In the genomic region with DNA sequence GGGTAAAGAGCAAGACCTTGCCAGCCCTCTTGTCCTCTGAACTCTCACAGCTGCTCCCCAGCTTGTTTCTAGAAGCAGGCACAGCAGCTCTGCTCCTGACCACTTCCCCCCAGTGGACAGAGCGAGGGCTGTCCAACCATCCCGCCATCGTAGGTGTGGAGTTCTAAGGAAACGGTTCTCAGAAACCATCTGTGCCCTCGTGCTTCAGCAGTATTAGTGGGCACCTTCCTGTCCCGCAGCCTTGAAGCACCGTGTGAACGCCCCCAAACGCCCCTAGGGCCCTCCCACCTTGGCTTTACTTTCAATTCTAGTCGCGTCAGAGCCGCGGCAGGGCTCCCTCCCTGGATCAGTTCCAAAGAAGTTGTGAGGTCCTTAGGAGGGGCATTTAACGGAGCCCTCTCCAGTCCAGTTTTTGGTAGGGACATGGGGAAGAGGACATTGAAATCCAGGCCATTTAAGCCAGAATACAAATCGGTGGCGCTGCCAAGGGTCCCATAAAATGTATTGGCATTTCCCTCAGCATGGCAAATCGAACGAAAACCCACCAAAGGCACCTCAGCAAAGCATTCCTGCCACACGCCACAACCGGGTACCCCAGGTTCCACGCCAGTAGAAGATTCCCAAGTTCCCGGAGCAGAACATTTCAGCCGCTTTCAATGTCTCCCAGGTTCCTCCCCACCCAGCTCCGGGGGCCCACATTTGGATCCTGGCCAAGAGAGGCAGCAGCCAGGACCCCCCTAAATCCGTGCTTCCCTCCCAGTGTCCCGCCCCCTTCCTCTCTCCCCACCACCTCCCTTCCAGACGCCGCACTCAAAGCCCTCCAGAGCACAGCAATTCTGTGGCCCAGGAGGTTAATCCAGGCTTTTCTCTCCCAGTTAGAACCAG, we compare ENCODE assay signal across 8 mouse cellular contexts. TPM values are rescaled to one million over a fixed set of nuclear protein-coding genes. Genes with fewer than 3 reads are reported as not detected.
DNase-seq lines count a peak whose midpoint lies in the region; ATAC-seq and TF ChIP-seq lines count a peak whose summit lies in the region.

No protein-coding gene starts in this region.

- H3K9ac ChIP-seq in hindbrain, embryonic 16.5 days (ENCODE audit: low read depth, low read length), result peak overlapping the region; percentile 70
- peak overlapping the region; percentile 35; the same call in 1 of the 2 replicates for H3K9ac ChIP-seq in liver, embryonic 12.5 days
- H3K9ac ChIP-seq in neural tube, embryonic 12.5 days, result peak overlapping the region; percentile 77

- H3K27ac ChIP-seq in cerebellum, adult 2 months (ENCODE audit: insufficient read depth, low read length), result no peak overlapping the region
- no peak overlapping the region; the same call in 1 of the 2 replicates for H3K27ac ChIP-seq in hindbrain, embryonic 16.5 days (ENCODE audit: low read depth, low read length)
- H3K27ac ChIP-seq in liver, embryonic 12.5 days, result no peak overlapping the region
- no peak overlapping the region for H3K27ac ChIP-seq in neural tube, embryonic 12.5 days

- DNase-seq in cerebellum, adult 2 months, result peak; percentile 15 to 27
- peak; percentile 32 to 33 for DNase-seq in cerebellum, postnatal 14 days
- peak; percentile 40 for DNase-seq in gastrocnemius, postnatal 14 days
- no peak for DNase-seq in MN1 (ENCODE audit: low spot score)

- no peaks in the 10 kb centered on the region for H3K4me1 ChIP-seq in cerebellum, adult 2 months (ENCODE audit: control insufficient read depth, insufficient read depth, low read length)
- H3K4me1 ChIP-seq in hindbrain, embryonic 16.5 days (ENCODE audit: control insufficient read depth, insufficient read depth, low read depth, low read length), result peaks cover 8% of the 10 kb centered on the region; the same call in 1 of the 2 replicates
- H3K4me1 ChIP-seq in liver, embryonic 12.5 days, result 0 out of 2 replicates have a peak, but pooled peaks cover 3% of the 10 kb centered on the region
- H3K4me1 ChIP-seq in neural tube, embryonic 12.5 days, result peaks cover 15% of the 10 kb centered on the region

- peak overlapping the region; percentile 8 for H3K4me3 ChIP-seq in cerebellum, adult 2 months (replicated peaks; ENCODE audit: insufficient read depth, low read depth, low read length)
- H3K4me3 ChIP-seq in hindbrain, embryonic 16.5 days (ENCODE audit: low read length), result peak overlapping the region; percentile 58
- H3K4me3 ChIP-seq in liver, embryonic 12.5 days, result peak overlapping the region; percentile 55
- peak overlapping the region; percentile 72 for H3K4me3 ChIP-seq in neural tube, embryonic 12.5 days

- intact Hi-C loops in gastrocnemius, postnatal 14 days (cut with DNase I; ENCODE audit: low total_unique reads), result no loop called here

- no peaks in the 10 kb centered on the region for H3K9me3 ChIP-seq in hindbrain, embryonic 16.5 days (ENCODE audit: control insufficient read depth, low read length)
- H3K9me3 ChIP-seq in liver, embryonic 12.5 days (replicated peaks), result no peaks in the 10 kb centered on the region
- no peaks in the 10 kb centered on the region for H3K9me3 ChIP-seq in neural tube, embryonic 12.5 days

- no peak for TF ChIP-seq POLR2A in cerebellum, adult 2 months (IDR thresholded peaks at IDR 0.05; ENCODE audit: borderline replicate concordance, insufficient read depth, low read length)

- ATAC-seq in cerebellum, adult (ENCODE audit: insufficient number of reproducible peaks, low FRiP score, low TSS enrichment), result no peak
- ATAC-seq in hindbrain, embryonic 16.5 days, result no peak
- no peak for ATAC-seq in liver, embryonic 12.5 days
- ATAC-seq in neural tube, embryonic 12.5 days (ENCODE audit: low FRiP score, low read depth), result no peak; the same call in 1 of the 2 replicates

- H3K36me3 ChIP-seq in hindbrain, embryonic 16.5 days (ENCODE audit: control insufficient read depth, insufficient read depth, low read length), result no peaks in the 10 kb centered on the region
- no peaks in the 10 kb centered on the region for H3K36me3 ChIP-seq in liver, embryonic 12.5 days
- no peaks in the 10 kb centered on the region for H3K36me3 ChIP-seq in neural tube, embryonic 12.5 days

- H3K4me2 ChIP-seq in hindbrain, embryonic 16.5 days (ENCODE audit: low read length), result peak overlapping the region; percentile 87
- H3K4me2 ChIP-seq in liver, embryonic 12.5 days, result peak overlapping the region; percentile 68
- H3K4me2 ChIP-seq in neural tube, embryonic 12.5 days (replicated peaks), result peak overlapping the region; percentile 90

- no peaks in the 10 kb centered on the region; the same call in 1 of the 2 replicates for H3K27me3 ChIP-seq in cerebellum, adult 2 months (ENCODE audit: control insufficient read depth, insufficient read depth, low read length)
- H3K27me3 ChIP-seq in hindbrain, embryonic 16.5 days (replicated peaks; ENCODE audit: control insufficient read depth, insufficient read depth, low read length), result no peaks in the 10 kb centered on the region
- peaks cover 39% of the 10 kb centered on the region for H3K27me3 ChIP-seq in liver, embryonic 12.5 days (replicated peaks)
- peaks cover 11% of the 10 kb centered on the region; the same call in 1 of the 2 replicates for H3K27me3 ChIP-seq in neural tube, embryonic 12.5 days (replicated peaks)

- WGBS in cerebellum, adult 2 months, result 2% methylated on average over 28 of the region's 28 CpGs
- 0% methylated on average over 28 of the region's 28 CpGs for WGBS in hindbrain, embryonic 16.5 days
- 3% methylated on average over 28 of the region's 28 CpGs for WGBS in liver, embryonic 12.5 days (ENCODE audit: insufficient replicate concordance)
- 1% methylated on average over 28 of the region's 28 CpGs for WGBS in neural tube, embryonic 12.5 days

- no peak for TF ChIP-seq CTCF in cerebellum, adult 2 months (IDR thresholded peaks at IDR 0.05; ENCODE audit: borderline replicate concordance, insufficient read depth, low read depth, low read length)

RNA-seq across cellular contexts. Expression of a gene that starts 1.5 kb away (rescaled TPM):
- polyA plus RNA-seq in cerebellum, adult 2 months (2012; rRNA removed), result 1.7 and 1.8 TPM in 2 replicates
- total RNA-seq in gastrocnemius, postnatal 14 days (2021), result 1 to 10 TPM; 6.2 to 7.0 TPM
- 11.5 and 11.7 TPM in 2 replicates for polyA plus RNA-seq in hindbrain, embryonic 16.5 days (2015; fragmentation: Nextera tagmentation; extraction: Ambion mirVana)
- polyA plus RNA-seq in liver, embryonic 12.5 days (2016; fragmentation: Nextera tagmentation; extraction: Ambion mirVana), result 2.6 and 2.9 TPM in 2 replicates
- 10.4 and 10.9 TPM in 2 replicates for polyA plus RNA-seq in neural tube, embryonic 12.5 days (2016; fragmentation: Nextera tagmentation; extraction: Ambion mirVana)

Comparison
In these comparisons a context has a peak if more than half of its experiments do, and no peak if none do; other contexts are left out.
1. H3K4me3 ChIP-seq: peak in every context shown above with its lines; median percentile 72 in neural tube, embryonic 12.5 days; 58 in hindbrain, embryonic 16.5 days; 55 in liver, embryonic 12.5 days; 8 in cerebellum, adult 2 months.